Mouse (Mus musculus): ENCODE measurements at regions not wholly inside any gene's neighbourhood (a gene's known extent, or its start where the extent isn't known, plus 50 kb on each side); places are given as distances from the start of the nearest gene placed in this dataset.
"Not testable (repeated sequence)": the region's sequence is repeated elsewhere in the genome, so short reads cannot be mapped to it uniquely, and the experiment has no call there.

GRCm38 (mm10) chr14:35740845-35741244 is 70.9 kb downstream of the 4930596D02Rik start:
- H3K27me3 ChIP-seq (ENCODE audit: control insufficient read depth, insufficient read depth, low read length) = no peaks in the 10 kb centered on the region
- ATAC-seq (replicated peaks; ENCODE audit: insufficient number of reproducible peaks, low FRiP score, low TSS enrichment, low read depth) (no peak), DNase-seq (ENCODE audit: low spot score) (no peak)
- H3K4me1 ChIP-seq (ENCODE audit: control insufficient read depth, insufficient read depth, low read length) = no peaks in the 10 kb centered on the region
- H3K9ac ChIP-seq (replicated peaks; ENCODE audit: low read length) = no peak overlapping the region
- no peak overlapping the region for H3K27ac ChIP-seq (replicated peaks; ENCODE audit: low read depth, low read length)
- H3K36me3 ChIP-seq (replicated peaks; ENCODE audit: control insufficient read depth, insufficient read depth, low read depth, low read length) = no peaks in the 10 kb centered on the region
- H3K9me3 ChIP-seq (replicated peaks; ENCODE audit: control insufficient read depth, low read length) = no peaks in the 10 kb centered on the region
- no peak overlapping the region for H3K4me2 ChIP-seq (ENCODE audit: low read depth, low read length)
- 64% methylated on average over 4 of the region's 4 CpGs for whole genome bisulfite sequencing
- no peak overlapping the region for H3K4me3 ChIP-seq (ENCODE audit: low read depth, low read length)

GRCm38 (mm10) chr14:35730681-35731080 is 81.1 kb downstream of the 4930596D02Rik start:
- DNase-seq (ENCODE audit: low spot score) (no peak), ATAC-seq (replicated peaks; ENCODE audit: insufficient number of reproducible peaks, low FRiP score, low TSS enrichment, low read depth) (no peak)
- Histone ChIP-seq H3K9me3 (replicated peaks; ENCODE audit: control insufficient read depth, low read length) (no peaks in the 10 kb centered on the region), H3K36me3 (replicated peaks; ENCODE audit: control insufficient read depth, insufficient read depth, low read depth, low read length) (no peaks in the 10 kb centered on the region), H3K27ac (replicated peaks; ENCODE audit: low read depth, low read length) (no peak overlapping the region), H3K4me2 (ENCODE audit: low read depth, low read length) (no peak overlapping the region), H3K9ac (replicated peaks; ENCODE audit: low read length) (no peak overlapping the region), H3K4me1 (ENCODE audit: control insufficient read depth, insufficient read depth, low read length) (no peaks in the 10 kb centered on the region), H3K4me3 (ENCODE audit: low read depth, low read length) (no peak overlapping the region), H3K27me3 (ENCODE audit: control insufficient read depth, insufficient read depth, low read length) (no peaks in the 10 kb centered on the region)
- 50% methylated on average over 1 of the region's 1 CpGs for WGBS

DNA sequence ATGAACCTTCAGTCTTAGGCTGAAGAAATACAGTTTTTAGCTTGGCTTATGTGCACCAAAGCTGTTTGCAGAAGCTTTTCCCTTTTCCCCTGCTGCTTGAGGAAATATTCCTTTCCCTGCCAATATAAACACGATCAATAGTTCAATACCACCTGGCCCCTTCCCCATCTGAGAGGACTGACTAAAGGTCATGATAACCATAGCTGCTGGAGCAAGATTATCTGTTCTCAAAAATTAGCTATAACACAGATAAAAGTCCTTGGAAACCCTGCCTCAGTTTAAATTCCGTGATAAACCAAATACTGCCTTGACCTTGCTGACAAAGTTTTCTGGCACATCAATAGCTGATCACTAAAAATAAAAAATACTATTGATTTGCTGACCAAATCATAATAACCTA is 126.6 kb downstream of the 4930596D02Rik start:
- H3K27ac ChIP-seq (replicated peaks; ENCODE audit: low read depth, low read length) = no peak overlapping the region
- H3K9ac ChIP-seq (replicated peaks; ENCODE audit: low read length) = no peak overlapping the region
- WGBS = 91% methylated on average over 2 of the region's 2 CpGs
- no peaks in the 10 kb centered on the region for H3K9me3 ChIP-seq (replicated peaks; ENCODE audit: control insufficient read depth, low read length)
- no peaks in the 10 kb centered on the region for H3K36me3 ChIP-seq (replicated peaks; ENCODE audit: control insufficient read depth, insufficient read depth, low read depth, low read length)
- ATAC-seq (replicated peaks; ENCODE audit: insufficient number of reproducible peaks, low FRiP score, low TSS enrichment, low read depth) (no peak), DNase-seq (ENCODE audit: low spot score) (no peak)
- H3K27me3 ChIP-seq (ENCODE audit: control insufficient read depth, insufficient read depth, low read length) = no peaks in the 10 kb centered on the region
- H3K4me3 ChIP-seq (ENCODE audit: low read depth, low read length) = no peak overlapping the region
- no peak overlapping the region for H3K4me2 ChIP-seq (ENCODE audit: low read depth, low read length)
- H3K4me1 ChIP-seq (ENCODE audit: control insufficient read depth, insufficient read depth, low read length) = no peaks in the 10 kb centered on the region

DNA sequence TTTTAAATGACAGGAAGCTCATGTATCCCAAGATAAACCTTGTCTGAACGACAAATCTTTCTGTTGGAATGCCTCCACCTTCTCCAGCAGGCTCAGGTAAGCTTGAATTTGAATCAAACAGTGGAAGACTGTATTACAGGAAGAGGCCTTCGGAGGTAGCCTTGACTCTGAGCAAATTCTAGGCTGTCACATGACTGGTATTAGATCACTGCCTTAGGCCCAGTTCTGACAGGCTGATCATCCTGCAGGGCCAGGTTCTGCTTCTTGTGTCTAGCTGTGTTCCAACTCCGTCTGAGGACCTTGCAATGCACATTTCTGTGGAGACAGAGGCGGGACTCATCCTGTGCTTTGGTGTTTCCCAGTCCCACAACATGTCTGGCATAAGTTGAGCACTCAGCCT is 138.7 kb downstream of the 4930596D02Rik start:
- H3K4me1 ChIP-seq (ENCODE audit: control insufficient read depth, insufficient read depth, low read length) = no peaks in the 10 kb centered on the region
- H3K4me2 ChIP-seq (ENCODE audit: low read depth, low read length) = no peak overlapping the region
- DNase-seq (ENCODE audit: low spot score) (peak; percentile 0), ATAC-seq (replicated peaks; ENCODE audit: insufficient number of reproducible peaks, low FRiP score, low TSS enrichment, low read depth) (no peak)
- H3K27ac ChIP-seq (replicated peaks; ENCODE audit: low read depth, low read length) = no peak overlapping the region
- no peaks in the 10 kb centered on the region for H3K36me3 ChIP-seq (replicated peaks; ENCODE audit: control insufficient read depth, insufficient read depth, low read depth, low read length)
- H3K9me3 ChIP-seq (replicated peaks; ENCODE audit: control insufficient read depth, low read length) = no peaks in the 10 kb centered on the region
- 69% methylated on average over 4 of the region's 4 CpGs for WGBS
- no peak overlapping the region for H3K4me3 ChIP-seq (ENCODE audit: low read depth, low read length)
- no peaks in the 10 kb centered on the region for H3K27me3 ChIP-seq (ENCODE audit: control insufficient read depth, insufficient read depth, low read length)
- no peak overlapping the region for H3K9ac ChIP-seq (replicated peaks; ENCODE audit: low read length)

DNA sequence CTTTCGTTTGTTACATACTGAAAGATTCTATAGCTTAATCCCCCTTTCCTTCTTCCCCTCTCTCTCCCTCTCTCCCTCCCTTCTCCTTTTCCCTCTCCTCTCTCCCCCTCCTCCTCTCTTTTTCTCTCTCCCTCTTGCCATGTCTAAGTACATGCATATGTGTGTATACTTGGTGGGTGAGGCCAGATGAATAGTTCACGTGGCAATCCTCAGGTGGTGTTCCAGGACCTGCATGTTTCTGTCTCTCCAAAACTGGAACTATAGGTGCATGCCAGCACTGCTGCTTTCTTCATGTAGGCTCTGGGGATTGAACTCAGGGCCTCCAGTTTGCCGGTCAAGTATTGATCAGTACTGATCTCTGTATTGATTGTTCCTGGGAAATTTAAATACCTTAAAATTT is 161.4 kb downstream of the 4930596D02Rik start:
- H3K4me1 ChIP-seq (ENCODE audit: control insufficient read depth, insufficient read depth, low read length) = no peaks in the 10 kb centered on the region
- WGBS = 83% methylated on average over 3 of the region's 3 CpGs
- ATAC-seq (replicated peaks; ENCODE audit: insufficient number of reproducible peaks, low FRiP score, low TSS enrichment, low read depth) (no peak), DNase-seq (ENCODE audit: low spot score) (no peak)
- no peaks in the 10 kb centered on the region for H3K27me3 ChIP-seq (ENCODE audit: control insufficient read depth, insufficient read depth, low read length)
- no peak overlapping the region for H3K9ac ChIP-seq (replicated peaks; ENCODE audit: low read length)
- H3K9me3 ChIP-seq (replicated peaks; ENCODE audit: control insufficient read depth, low read length) = no peaks in the 10 kb centered on the region
- no peak overlapping the region for H3K27ac ChIP-seq (replicated peaks; ENCODE audit: low read depth, low read length)
- H3K4me2 ChIP-seq (ENCODE audit: low read depth, low read length) = no peak overlapping the region
- no peak overlapping the region for H3K4me3 ChIP-seq (ENCODE audit: low read depth, low read length)
- H3K36me3 ChIP-seq (replicated peaks; ENCODE audit: control insufficient read depth, insufficient read depth, low read depth, low read length) = no peaks in the 10 kb centered on the region

GRCm38 (mm10) chr14:35649658-35650057 is 162.1 kb downstream of the 4930596D02Rik start:
- not testable (repeated sequence) for ATAC-seq (replicated peaks; ENCODE audit: insufficient number of reproducible peaks, low FRiP score, low TSS enrichment, low read depth); H3K4me3 ChIP-seq (ENCODE audit: low read depth, low read length); H3K27ac ChIP-seq (replicated peaks; ENCODE audit: low read depth, low read length); H3K36me3 ChIP-seq (replicated peaks; ENCODE audit: control insufficient read depth, insufficient read depth, low read depth, low read length); H3K9ac ChIP-seq (replicated peaks; ENCODE audit: low read length); H3K27me3 ChIP-seq (ENCODE audit: control insufficient read depth, insufficient read depth, low read length); H3K9me3 ChIP-seq (replicated peaks; ENCODE audit: control insufficient read depth, low read length); H3K4me2 ChIP-seq (ENCODE audit: low read depth, low read length); DNase-seq (ENCODE audit: low spot score); H3K4me1 ChIP-seq (ENCODE audit: control insufficient read depth, insufficient read depth, low read length)
- 70% methylated on average over 1 of the region's 1 CpGs for WGBS

Measured in embryonic facial prominence, embryonic 11.5 days (tissue).